Mouse (Mus musculus): ENCODE results near the gene Mettl6. TPM values are rescaled to one million over a fixed set of nuclear protein-coding genes. Genes with fewer than 3 reads are reported as not detected.
A peak's percentile ranks its signal among the peaks of the same experiment; 100 is the strongest.

Mettl6 gene
- polyA plus RNA-seq, 1 experiment from 2014 or later: 85.1 TPM

- 71% methylated on average over 3 of the region's 3 CpGs for WGBS
- Histone ChIP-seq H3K4me2 (peak overlapping the region; percentile 94; the same call in 1 of the 2 replicates), H3K36me3 (peaks cover 49% of the 10 kb centered on the region), H3K27me3 (no peaks in the 10 kb centered on the region), H3K4me1 (replicated peaks) (peaks cover 42% of the 10 kb centered on the region), H3K9ac (replicated peaks) (no peak overlapping the region), H3K27ac (no peak overlapping the region), H3K4me3 (replicated peaks) (no peak overlapping the region), H3K9me3 (0 out of 2 replicates have a peak, but pooled peaks cover under 1% of the 10 kb centered on the region)
- no peak for ATAC-seq (ENCODE audit: insufficient number of reproducible peaks, insufficient read depth, low FRiP score, low TSS enrichment, low read depth)
These were observed 63.0 kb downstream of the Mettl6 start for GRCm38 (mm10) chr14:31431789-31432330.

GRCm38 (mm10) chr14:31429004-31429395 is 65.8 kb downstream of the Mettl6 start:
- no peak for ATAC-seq (ENCODE audit: insufficient number of reproducible peaks, insufficient read depth, low FRiP score, low TSS enrichment, low read depth)
- Histone ChIP-seq H3K9ac (replicated peaks) (no peak overlapping the region), H3K9me3 (peaks cover 16% of the 10 kb centered on the region), H3K27me3 (no peaks in the 10 kb centered on the region), H3K4me2 (no peak overlapping the region), H3K27ac (no peak overlapping the region), H3K4me1 (replicated peaks) (peaks cover 30% of the 10 kb centered on the region), H3K4me3 (replicated peaks) (no peak overlapping the region), H3K36me3 (peaks cover 72% of the 10 kb centered on the region)
- WGBS: 59% methylated on average over 5 of the region's 5 CpGs

GRCm38 (mm10) chr14:31428211-31429003 is 66.4 kb downstream of the Mettl6 start:
- no peak for ATAC-seq (ENCODE audit: insufficient number of reproducible peaks, insufficient read depth, low FRiP score, low TSS enrichment, low read depth)
- peaks cover 16% of the 10 kb centered on the region for H3K9me3 ChIP-seq
- WGBS: 79% methylated on average over 15 of the region's 15 CpGs

More at GRCm38 (mm10) chr14:31428211-31429003, 66.4 kb downstream of the Mettl6 start:
- Histone ChIP-seq H3K27ac (no peak overlapping the region), H3K9ac (replicated peaks) (no peak overlapping the region), H3K27me3 (no peaks in the 10 kb centered on the region), H3K4me2 (no peak overlapping the region), H3K4me1 (replicated peaks) (peaks cover 29% of the 10 kb centered on the region), H3K36me3 (peaks cover 78% of the 10 kb centered on the region), H3K4me3 (replicated peaks) (no peak overlapping the region)

Other genes with a start within 250 kb of the Mettl6 start
- 13.5 and 14.1 TPM in 2 replicates for gene Phf7, start 243.7 kb downstream of the Mettl6 start, polyA plus RNA-seq (2016; fragmentation: Nextera tagmentation; extraction: Ambion mirVana)
- 106 and 118 TPM in 2 replicates for gene Bap1, start 243.6 kb downstream of the Mettl6 start, polyA plus RNA-seq (2016; fragmentation: Nextera tagmentation; extraction: Ambion mirVana)
- gene Dnah1, start 171.1 kb downstream of the Mettl6 start, polyA plus RNA-seq (2016; fragmentation: Nextera tagmentation; extraction: Ambion mirVana): 7.7 and 9.1 TPM in 2 replicates
- gene Capn7, start 158.4 kb downstream of the Mettl6 start, polyA plus RNA-seq (2016; fragmentation: Nextera tagmentation; extraction: Ambion mirVana): 38.9 and 41.0 TPM in 2 replicates
- gene Sh3bp5, start 59.0 kb downstream of the Mettl6 start, polyA plus RNA-seq (2016; fragmentation: Nextera tagmentation; extraction: Ambion mirVana): 41.9 and 47.4 TPM in 2 replicates
- gene Eaf1, start 641 bp downstream of the Mettl6 start, polyA plus RNA-seq (2016; fragmentation: Nextera tagmentation; extraction: Ambion mirVana): 29.4 and 30.1 TPM in 2 replicates
- 1.2 and 2.0 TPM in 2 replicates for gene Colq, start 96.3 kb upstream of the Mettl6 start, polyA plus RNA-seq (2016; fragmentation: Nextera tagmentation; extraction: Ambion mirVana)
- 2.0 TPM in 1 of 2 replicates, not detected in the other for gene Gm49387, start 145.8 kb upstream of the Mettl6 start, polyA plus RNA-seq (2016; fragmentation: Nextera tagmentation; extraction: Ambion mirVana)
- gene Btd, start 146.0 kb upstream of the Mettl6 start, polyA plus RNA-seq (2016; fragmentation: Nextera tagmentation; extraction: Ambion mirVana): 23.2 and 25.5 TPM in 2 replicates
- 10.6 and 13.3 TPM in 2 replicates for gene Hacl1, start 146.2 kb upstream of the Mettl6 start, polyA plus RNA-seq (2016; fragmentation: Nextera tagmentation; extraction: Ambion mirVana)

Measured in limb, embryonic 12.5 days (tissue).